Mouse (Mus musculus): ENCODE results near the gene Sox5.

Gene Sox5

DNA sequence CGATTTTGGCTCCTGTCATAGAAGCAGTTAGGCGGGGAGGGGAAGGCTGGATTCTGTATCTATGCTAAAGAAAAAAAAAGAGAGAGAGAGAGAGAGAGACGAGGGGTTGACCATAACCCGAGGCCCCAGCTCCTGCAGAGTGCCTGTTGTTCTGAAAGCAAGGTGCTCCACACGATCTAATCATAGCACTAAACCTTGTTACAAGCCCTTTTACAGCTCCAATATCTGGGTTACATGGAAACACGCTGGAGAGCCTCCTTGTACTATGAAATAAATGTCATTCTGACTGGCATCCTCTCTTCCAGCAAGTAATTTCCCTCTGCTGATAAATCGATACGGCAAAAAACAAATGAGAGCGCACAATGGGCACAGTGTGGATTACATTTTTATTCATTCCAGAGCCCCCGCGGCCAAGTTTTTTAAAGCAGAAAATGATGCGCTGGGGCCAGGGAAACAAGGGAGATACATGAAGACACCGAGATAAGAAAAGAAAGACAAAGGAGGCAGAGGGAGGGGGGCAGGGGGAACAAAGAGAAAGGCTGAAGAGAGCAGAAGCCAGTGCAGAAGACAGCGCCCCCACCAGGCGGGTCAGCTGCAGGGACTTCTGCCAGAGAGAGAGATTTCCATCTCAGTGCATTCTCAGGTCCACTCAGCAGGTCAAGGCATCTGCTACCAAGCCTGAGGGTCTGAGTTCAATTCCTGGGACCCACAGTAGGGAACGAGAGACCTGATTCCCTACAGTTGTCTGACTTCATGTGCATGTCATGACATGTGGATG is 304.3 kb downstream of the Sox5 start:
- in situ Hi-C loops (cut with MboI; ENCODE audit: low pct_unique_long_range_greater_than_20kb in 1 of 2, low sequenced_read_pairs in 2 of 2, unreplicated experiment in 1 of 2), result no loop called here

DNA sequence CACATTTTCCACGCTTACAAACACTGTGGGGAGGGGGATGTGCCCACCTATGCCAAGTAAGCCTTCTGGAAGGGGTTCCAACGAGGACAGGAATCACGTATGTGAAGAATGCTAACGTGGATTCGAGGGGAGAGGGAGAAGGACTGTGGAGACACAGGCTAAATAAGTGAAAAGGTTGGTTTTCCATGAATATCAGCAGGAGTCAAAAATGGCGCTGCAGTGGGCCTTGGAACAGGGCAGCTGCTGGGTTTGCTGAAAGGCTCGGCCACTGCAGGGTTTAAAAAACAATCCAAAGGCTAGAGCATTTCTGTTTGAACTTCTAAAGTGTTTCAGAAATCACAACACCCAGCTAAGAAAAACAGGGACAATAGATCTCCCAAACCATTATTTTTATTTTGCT is 308.3 kb downstream of the Sox5 start:
- in situ Hi-C loops (cut with MboI; ENCODE audit: low pct_unique_long_range_greater_than_20kb in 1 of 2, low sequenced_read_pairs in 2 of 2, unreplicated experiment in 1 of 2), result no loop called here

- in situ Hi-C loops (cut with MboI; ENCODE audit: low pct_unique_long_range_greater_than_20kb in 1 of 2, low sequenced_read_pairs in 2 of 2, unreplicated experiment in 1 of 2), result no loop called here
Measured at GRCm38 (mm10) chr6:144472089-144472900, 309.5 kb downstream of the Sox5 start.

GRCm38 (mm10) chr6:144466711-144467110 is 315.1 kb downstream of the Sox5 start:
- in situ Hi-C loops (cut with MboI; ENCODE audit: low pct_unique_long_range_greater_than_20kb in 1 of 2, low sequenced_read_pairs in 2 of 2, unreplicated experiment in 1 of 2), result no loop called here

DNA sequence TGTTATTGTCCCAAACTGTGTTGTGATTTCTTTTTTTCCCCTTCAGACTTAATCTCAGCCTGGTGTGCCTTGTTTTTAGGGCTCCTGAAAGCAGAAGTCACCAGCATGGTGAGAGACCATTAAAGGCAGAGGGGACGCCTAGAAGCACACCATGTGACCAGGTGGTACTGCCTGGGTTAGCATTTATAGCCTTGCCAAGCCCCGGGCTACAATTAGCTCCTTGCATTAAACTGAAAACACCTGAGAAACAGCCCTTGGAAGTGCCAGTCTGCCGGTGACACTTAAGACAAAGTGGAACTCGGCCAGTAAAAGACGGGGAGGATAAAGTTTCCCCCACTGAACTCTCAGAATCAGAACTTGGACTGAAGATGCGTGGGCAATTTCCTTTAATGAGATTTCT is 318.1 kb downstream of the Sox5 start:
- in situ Hi-C loops (cut with MboI; ENCODE audit: low pct_unique_long_range_greater_than_20kb in 1 of 2, low sequenced_read_pairs in 2 of 2, unreplicated experiment in 1 of 2), result no loop called here

GRCm38 (mm10) chr6:144463274-144463673 is 318.5 kb downstream of the Sox5 start:
- in situ Hi-C loops (cut with MboI; ENCODE audit: low pct_unique_long_range_greater_than_20kb in 1 of 2, low sequenced_read_pairs in 2 of 2, unreplicated experiment in 1 of 2), result no loop called here

DNA sequence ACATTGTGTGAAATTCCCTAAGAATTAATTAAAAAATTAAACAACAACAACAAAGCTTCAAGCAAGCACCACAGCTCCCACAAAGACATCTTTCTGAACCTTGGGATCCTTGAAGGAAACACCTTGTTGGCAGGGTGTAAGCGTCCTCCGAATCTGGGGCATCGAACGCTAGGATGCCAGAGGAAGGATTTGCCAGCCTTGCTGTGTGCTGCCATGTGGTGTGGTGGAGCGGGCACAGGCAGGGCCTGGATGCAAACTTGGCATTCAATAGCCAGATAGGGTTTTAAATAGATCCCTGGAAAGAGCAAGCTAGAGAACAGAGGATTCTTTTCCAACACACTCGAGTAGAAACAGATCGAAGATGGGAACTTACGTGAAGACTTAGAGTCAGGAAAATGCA is 322.3 kb downstream of the Sox5 start:
- in situ Hi-C loops (cut with MboI; ENCODE audit: low pct_unique_long_range_greater_than_20kb in 1 of 2, low sequenced_read_pairs in 2 of 2, unreplicated experiment in 1 of 2), result no loop called here

DNA sequence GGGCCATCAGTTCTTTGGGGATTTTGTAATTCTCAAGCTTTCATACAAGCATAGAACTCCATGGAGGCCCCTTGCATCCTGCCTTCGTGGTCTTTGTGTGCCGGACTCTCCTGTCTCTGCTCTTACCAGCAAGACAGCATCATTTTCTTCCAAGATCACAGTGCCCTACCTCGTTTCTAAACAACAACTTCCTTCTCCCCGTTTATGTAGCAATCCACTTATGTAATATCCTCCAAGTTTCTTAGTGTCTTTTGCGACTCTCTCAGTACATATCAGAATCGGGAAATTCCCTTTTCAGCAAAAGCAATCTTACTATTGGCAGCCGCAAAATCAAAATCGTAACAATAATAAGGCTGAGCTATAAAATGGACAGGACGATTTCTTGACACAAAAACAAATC is 324.3 kb downstream of the Sox5 start:
- in situ Hi-C loops (cut with MboI; ENCODE audit: low pct_unique_long_range_greater_than_20kb in 1 of 2, low sequenced_read_pairs in 2 of 2, unreplicated experiment in 1 of 2), result no loop called here

DNA sequence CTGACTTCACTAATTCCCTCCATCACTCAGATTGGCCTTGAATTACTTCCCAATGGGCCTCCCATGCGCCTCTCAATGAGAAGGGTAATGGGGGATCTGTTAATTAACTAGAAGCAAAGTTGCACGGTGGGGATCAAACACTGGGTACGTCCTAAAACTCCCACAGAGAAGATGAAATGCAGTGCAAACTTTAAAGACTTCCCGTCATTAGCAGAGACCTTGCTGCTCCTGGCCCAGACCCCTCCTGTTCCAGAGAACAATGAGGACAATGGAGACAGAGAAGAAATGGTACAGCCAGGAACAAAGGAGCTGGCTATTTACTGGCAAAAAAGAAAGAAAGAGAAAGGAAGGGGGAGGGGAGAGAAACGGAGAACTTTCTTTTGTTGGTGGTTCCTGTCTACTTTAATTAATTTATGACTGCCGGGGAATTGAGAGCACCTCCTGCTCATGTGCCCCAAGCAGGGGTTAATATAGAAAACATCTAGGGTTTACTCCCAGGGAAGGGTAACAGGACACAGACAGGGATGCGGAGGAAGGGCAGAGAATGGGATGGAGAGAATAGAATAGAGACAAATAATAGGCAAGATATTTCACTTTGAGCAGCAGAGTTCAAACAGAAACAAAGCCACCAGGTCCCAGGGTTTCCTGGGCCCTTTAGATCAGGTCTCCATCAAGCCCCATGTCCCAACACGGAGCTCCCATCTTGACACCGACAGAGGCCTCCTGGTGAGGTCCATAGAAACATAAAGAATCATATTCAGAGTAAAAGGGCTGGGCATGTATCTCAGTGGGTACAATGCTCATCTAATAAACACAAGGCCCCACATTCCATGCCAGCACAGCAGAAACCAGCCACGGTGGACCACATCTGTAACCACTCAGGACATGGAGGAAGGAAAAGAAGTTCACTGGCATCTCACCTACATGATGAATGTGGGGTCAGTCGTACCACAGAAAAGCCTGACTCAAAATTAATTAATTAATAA is 327.2 kb downstream of the Sox5 start:
- in situ Hi-C loops (cut with MboI; ENCODE audit: low pct_unique_long_range_greater_than_20kb in 1 of 2, low sequenced_read_pairs in 2 of 2, unreplicated experiment in 1 of 2), result no loop called here

- in situ Hi-C loops (cut with MboI; ENCODE audit: low pct_unique_long_range_greater_than_20kb in 1 of 2, low sequenced_read_pairs in 2 of 2, unreplicated experiment in 1 of 2), result no loop called here
Measured at GRCm38 (mm10) chr6:144453605-144454004, 328.2 kb downstream of the Sox5 start.

GRCm38 (mm10) chr6:144453147-144453546 is 328.6 kb downstream of the Sox5 start:
- in situ Hi-C loops (cut with MboI; ENCODE audit: low pct_unique_long_range_greater_than_20kb in 1 of 2, low sequenced_read_pairs in 2 of 2, unreplicated experiment in 1 of 2), result no loop called here

DNA sequence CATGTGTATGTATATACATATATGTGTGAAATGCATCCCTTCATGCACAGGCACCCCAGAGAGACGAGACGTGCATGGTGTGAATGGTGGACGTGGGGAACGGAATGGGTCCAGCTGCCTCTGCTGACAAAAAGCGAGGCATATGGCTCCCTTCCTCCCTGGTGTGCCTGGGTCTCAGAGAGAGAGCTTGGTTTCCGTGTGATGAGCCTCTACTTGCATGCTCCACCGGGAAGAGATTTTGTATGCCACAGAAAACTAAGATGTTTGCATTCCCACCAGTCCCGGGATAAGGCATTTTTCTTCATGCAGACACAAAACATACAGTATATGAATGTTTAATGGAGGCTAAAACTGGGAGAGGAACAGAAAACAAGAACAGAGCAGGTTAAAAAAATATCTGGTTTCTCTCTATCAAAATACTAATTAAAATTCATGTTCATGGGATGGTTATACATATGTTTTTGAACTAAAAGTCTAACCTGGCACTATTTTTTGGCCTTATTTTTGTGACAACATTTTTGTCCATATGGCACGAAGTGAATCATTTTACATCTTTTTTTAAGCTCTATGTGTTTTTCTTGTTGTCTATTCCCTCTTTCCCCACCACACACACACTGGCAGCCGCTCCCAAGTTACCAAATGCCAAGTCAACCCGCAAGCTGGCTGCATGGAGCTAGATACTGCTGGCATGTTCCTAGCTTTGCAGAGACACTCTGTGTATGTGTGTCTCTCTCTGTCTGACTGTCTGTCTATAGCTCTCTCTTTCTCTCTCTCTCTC is 329.4 kb downstream of the Sox5 start:
- in situ Hi-C loops (cut with MboI; ENCODE audit: low pct_unique_long_range_greater_than_20kb in 1 of 2, low sequenced_read_pairs in 2 of 2, unreplicated experiment in 1 of 2), result no loop called here

GRCm38 (mm10) chr6:144451631-144452030 is 330.1 kb downstream of the Sox5 start:
- in situ Hi-C loops (cut with MboI; ENCODE audit: low pct_unique_long_range_greater_than_20kb in 1 of 2, low sequenced_read_pairs in 2 of 2, unreplicated experiment in 1 of 2), result no loop called here

DNA sequence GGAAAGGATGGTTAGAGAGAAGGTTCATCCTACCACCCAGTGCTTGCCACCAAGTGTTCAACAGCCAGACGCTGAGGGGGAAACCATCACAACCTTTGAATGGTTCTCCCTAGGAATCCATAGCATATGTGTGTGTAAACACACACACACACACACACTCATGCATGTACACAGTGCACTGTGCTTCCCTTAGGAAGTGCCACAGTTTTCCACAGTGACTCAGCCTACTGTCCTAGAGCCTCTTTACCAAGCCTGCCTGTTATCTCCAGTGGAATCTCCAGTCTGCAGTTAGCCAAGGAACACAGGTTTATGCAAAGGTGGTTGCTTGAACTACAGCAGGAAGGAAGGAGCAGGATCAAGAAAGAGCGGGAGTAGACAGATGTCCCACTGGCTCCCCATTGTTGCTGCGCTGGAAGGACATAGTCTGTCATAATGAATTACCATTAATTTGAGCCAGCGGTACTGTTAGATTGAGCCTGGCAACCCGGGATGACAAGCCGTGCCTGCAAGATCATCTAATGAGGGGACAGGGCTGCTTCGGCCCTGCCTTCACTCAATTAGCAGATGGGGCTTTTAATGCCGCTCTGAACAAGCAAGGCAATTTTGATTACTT is 335.9 kb downstream of the Sox5 start:
- in situ Hi-C loops (cut with MboI; ENCODE audit: low pct_unique_long_range_greater_than_20kb in 1 of 2, low sequenced_read_pairs in 2 of 2, unreplicated experiment in 1 of 2), result no loop called here

DNA sequence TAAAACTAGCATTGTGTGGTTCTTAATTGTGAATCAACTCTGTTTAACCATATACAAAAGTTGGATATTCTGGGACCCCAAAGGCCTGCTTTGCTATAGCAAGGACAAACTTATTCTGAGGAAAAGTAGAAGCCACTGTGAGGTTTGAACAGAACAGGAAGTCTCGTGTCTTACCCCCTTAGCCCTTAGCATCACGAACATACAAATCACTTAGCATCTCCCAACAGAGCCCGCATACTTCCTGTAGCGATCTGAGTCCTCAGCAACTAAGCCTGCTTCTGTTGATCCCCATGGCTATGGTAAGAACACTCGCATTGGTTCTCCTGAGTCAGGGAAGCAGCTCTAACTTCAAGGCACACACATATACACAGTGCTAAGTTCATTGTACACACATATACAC is 337.4 kb downstream of the Sox5 start:
- in situ Hi-C loops (cut with MboI; ENCODE audit: low pct_unique_long_range_greater_than_20kb in 1 of 2, low sequenced_read_pairs in 2 of 2, unreplicated experiment in 1 of 2), result no loop called here

DNA sequence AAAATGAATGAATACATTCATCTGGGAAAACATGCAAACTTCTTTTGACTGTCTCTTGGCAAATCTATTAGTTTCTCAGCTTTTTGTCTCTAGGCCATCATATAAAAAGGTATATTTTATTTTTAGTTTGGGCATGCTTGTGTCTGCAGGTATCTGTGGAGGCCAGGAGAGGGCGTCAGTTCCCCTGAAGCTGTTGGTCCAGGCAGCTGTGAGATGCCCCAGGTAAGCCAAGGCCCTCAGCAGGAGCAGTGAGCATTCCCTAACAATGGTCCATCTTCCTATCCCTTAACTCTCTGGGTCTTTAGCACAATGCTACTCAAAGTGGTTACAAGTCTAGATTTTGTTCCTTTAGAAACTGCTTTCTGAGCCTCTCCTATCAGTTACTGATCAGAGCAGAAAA is 338.1 kb downstream of the Sox5 start:
- in situ Hi-C loops (cut with MboI; ENCODE audit: low pct_unique_long_range_greater_than_20kb in 1 of 2, low sequenced_read_pairs in 2 of 2, unreplicated experiment in 1 of 2), result no loop called here

- in situ Hi-C loops (cut with MboI; ENCODE audit: low pct_unique_long_range_greater_than_20kb in 1 of 2, low sequenced_read_pairs in 2 of 2, unreplicated experiment in 1 of 2), result no loop called here
Measured at GRCm38 (mm10) chr6:144429276-144429675, 352.5 kb downstream of the Sox5 start.

GRCm38 (mm10) chr6:144408030-144408429 is 373.7 kb downstream of the Sox5 start:
- in situ Hi-C loops (cut with MboI; ENCODE audit: low pct_unique_long_range_greater_than_20kb in 1 of 2, low sequenced_read_pairs in 2 of 2, unreplicated experiment in 1 of 2), result no loop called here
